Mouse (Mus musculus): ENCODE results near the gene Slc35f4.
"Not testable (repeated sequence)": the region's sequence is repeated elsewhere in the genome, so short reads cannot be mapped to it uniquely, and the experiment has no call there.

DNA sequence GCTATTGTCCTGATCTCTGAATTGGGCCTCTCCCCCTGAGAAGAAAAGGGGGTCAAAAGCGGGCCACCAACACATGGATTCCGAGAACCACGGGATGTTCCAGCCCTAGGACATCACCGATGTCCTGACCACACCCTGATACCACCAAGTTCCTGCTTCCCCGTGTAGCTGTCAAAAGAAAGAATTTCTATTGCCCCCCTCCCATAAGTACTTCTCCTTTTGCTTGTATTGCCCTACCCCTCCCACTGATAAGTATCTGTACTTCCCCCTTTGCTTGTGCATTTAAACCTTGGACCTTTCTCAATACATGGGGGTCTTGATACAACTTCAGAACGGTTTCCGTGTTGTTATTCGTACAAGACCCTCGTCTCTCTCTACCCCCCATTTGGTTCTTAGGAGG is 247.4 kb downstream of the Slc35f4 start:
- TF ChIP-seq FLI1 (IDR thresholded peaks at IDR 0.05; ENCODE audit: low read length); GATA1 (IDR thresholded peaks at IDR 0.05; ENCODE audit: borderline replicate concordance, low read length): not testable (repeated sequence)
